Mouse (Mus musculus): Measurements from ENCODE around the gene Pglyrp2. TPM values are rescaled to one million over a fixed set of nuclear protein-coding genes. Genes with fewer than 3 reads are reported as not detected.

Pglyrp2 gene
- 202 and 206 TPM in 2 replicates for polyA plus RNA-seq (2012; rRNA removed)

GRCm38 (mm10) chr17:32424034-32424433 lies at the start of gene Pglyrp2:
TSS of gene Pglyrp2 (minus strand) at chr17:32424167.
- Histone ChIP-seq H3K36me3 (ENCODE audit: control insufficient read depth, insufficient read depth, low read length) (peaks cover 8% of the 10 kb centered on the region; the same call in 1 of the 2 replicates), H3K27ac (ENCODE audit: control insufficient read depth, insufficient read depth, low read length) (peak within 1 kb of the TSS; percentile 81), H3K27me3 (ENCODE audit: control insufficient read depth, insufficient read depth, low read length) (no peaks in the 10 kb centered on the region), H3K4me1 (replicated peaks; ENCODE audit: control insufficient read depth, insufficient read depth, low read length) (peaks cover 22% of the 10 kb centered on the region), H3K4me3 (ENCODE audit: control insufficient read depth, insufficient read depth, low read length) (peak within 1 kb of the TSS; percentile 33)
- TF ChIP-seq POLR2A (IDR thresholded peaks at IDR 0.05; ENCODE audit: control insufficient read depth, extremely low read depth, insufficient read depth, low read length, poor library complexity): peak; percentile 30; the same call in 1 of the 2 replicates
- TF ChIP-seq CTCF (IDR thresholded peaks at IDR 0.05; ENCODE audit: borderline replicate concordance, control insufficient read depth, extremely low read depth, insufficient read depth, low read length, poor library complexity): no peak
- 1% methylated on average over 2 of the region's 2 CpGs for WGBS
- peak; percentile 87 for DNase-seq

GRCm38 (mm10) chr17:32472176-32472575 lies 48.2 kb upstream of the Pglyrp2 start:
- Histone ChIP-seq H3K27ac (ENCODE audit: control insufficient read depth, insufficient read depth, low read length) (no peak overlapping the region), H3K4me3 (ENCODE audit: control insufficient read depth, insufficient read depth, low read length) (no peak overlapping the region), H3K4me1 (replicated peaks; ENCODE audit: control insufficient read depth, insufficient read depth, low read length) (no peaks in the 10 kb centered on the region; the same call in 1 of the 2 replicates), H3K27me3 (ENCODE audit: control insufficient read depth, insufficient read depth, low read length) (no peaks in the 10 kb centered on the region), H3K36me3 (ENCODE audit: control insufficient read depth, insufficient read depth, low read length) (no peaks in the 10 kb centered on the region)
- WGBS: 70% methylated on average over 7 of the region's 7 CpGs
- TF ChIP-seq CTCF (IDR thresholded peaks at IDR 0.05; ENCODE audit: borderline replicate concordance, control insufficient read depth, extremely low read depth, insufficient read depth, low read length, poor library complexity) (no peak), POLR2A (IDR thresholded peaks at IDR 0.05; ENCODE audit: control insufficient read depth, extremely low read depth, insufficient read depth, low read length, poor library complexity) (no peak)
- DNase-seq: no peak

- TF ChIP-seq POLR2A (IDR thresholded peaks at IDR 0.05; ENCODE audit: control insufficient read depth, extremely low read depth, insufficient read depth, low read length, poor library complexity) (no peak), CTCF (IDR thresholded peaks at IDR 0.05; ENCODE audit: borderline replicate concordance, control insufficient read depth, extremely low read depth, insufficient read depth, low read length, poor library complexity) (no peak)
- no peaks in the 10 kb centered on the region; the same call in 1 of the 2 replicates for H3K4me1 ChIP-seq (replicated peaks; ENCODE audit: control insufficient read depth, insufficient read depth, low read length)
- H3K27me3 ChIP-seq (ENCODE audit: control insufficient read depth, insufficient read depth, low read length): no peaks in the 10 kb centered on the region
- H3K36me3 ChIP-seq (ENCODE audit: control insufficient read depth, insufficient read depth, low read length): no peaks in the 10 kb centered on the region
- no peak overlapping the region for H3K4me3 ChIP-seq (ENCODE audit: control insufficient read depth, insufficient read depth, low read length)
- H3K27ac ChIP-seq (ENCODE audit: control insufficient read depth, insufficient read depth, low read length): no peak overlapping the region
- no peak for DNase-seq
- WGBS: 90% methylated on average over 4 of the region's 4 CpGs
Observed at GRCm38 (mm10) chr17:32470795-32471194, 46.8 kb upstream of the Pglyrp2 start.

- Histone ChIP-seq H3K27me3 (ENCODE audit: control insufficient read depth, insufficient read depth, low read length) (no peaks in the 10 kb centered on the region), H3K27ac (ENCODE audit: control insufficient read depth, insufficient read depth, low read length) (no peak overlapping the region), H3K4me3 (ENCODE audit: control insufficient read depth, insufficient read depth, low read length) (no peak overlapping the region), H3K4me1 (replicated peaks; ENCODE audit: control insufficient read depth, insufficient read depth, low read length) (no peaks in the 10 kb centered on the region), H3K36me3 (ENCODE audit: control insufficient read depth, insufficient read depth, low read length) (no peaks in the 10 kb centered on the region)
- WGBS: 83% methylated on average over 7 of the region's 7 CpGs
- no peak for DNase-seq
- TF ChIP-seq POLR2A (IDR thresholded peaks at IDR 0.05; ENCODE audit: control insufficient read depth, extremely low read depth, insufficient read depth, low read length, poor library complexity) (no peak), CTCF (IDR thresholded peaks at IDR 0.05; ENCODE audit: borderline replicate concordance, control insufficient read depth, extremely low read depth, insufficient read depth, low read length, poor library complexity) (no peak)
Observed at GRCm38 (mm10) chr17:32468494-32468893, 44.5 kb upstream of the Pglyrp2 start.

GRCm38 (mm10) chr17:32454997-32455396 lies 31.0 kb upstream of the Pglyrp2 start:
- WGBS: 43% methylated on average over 2 of the region's 2 CpGs
- no peak for TF ChIP-seq CTCF (IDR thresholded peaks at IDR 0.05; ENCODE audit: borderline replicate concordance, control insufficient read depth, extremely low read depth, insufficient read depth, low read length, poor library complexity)
- no peak for TF ChIP-seq POLR2A (IDR thresholded peaks at IDR 0.05; ENCODE audit: control insufficient read depth, extremely low read depth, insufficient read depth, low read length, poor library complexity)
- Histone ChIP-seq H3K4me3 (ENCODE audit: control insufficient read depth, insufficient read depth, low read length) (no peak overlapping the region), H3K27me3 (ENCODE audit: control insufficient read depth, insufficient read depth, low read length) (no peaks in the 10 kb centered on the region; the same call in 1 of the 2 replicates), H3K4me1 (replicated peaks; ENCODE audit: control insufficient read depth, insufficient read depth, low read length) (peaks cover 6% of the 10 kb centered on the region; the same call in 1 of the 2 replicates), H3K27ac (ENCODE audit: control insufficient read depth, insufficient read depth, low read length) (no peak overlapping the region), H3K36me3 (ENCODE audit: control insufficient read depth, insufficient read depth, low read length) (no peaks in the 10 kb centered on the region)
- no peak for DNase-seq

GRCm38 (mm10) chr17:32454188-32454587 lies 30.2 kb upstream of the Pglyrp2 start:
- Histone ChIP-seq H3K4me1 (replicated peaks; ENCODE audit: control insufficient read depth, insufficient read depth, low read length) (peaks cover 6% of the 10 kb centered on the region; the same call in 1 of the 2 replicates), H3K27me3 (ENCODE audit: control insufficient read depth, insufficient read depth, low read length) (no peaks in the 10 kb centered on the region; the same call in 1 of the 2 replicates), H3K27ac (ENCODE audit: control insufficient read depth, insufficient read depth, low read length) (no peak overlapping the region), H3K36me3 (ENCODE audit: control insufficient read depth, insufficient read depth, low read length) (no peaks in the 10 kb centered on the region), H3K4me3 (ENCODE audit: control insufficient read depth, insufficient read depth, low read length) (no peak overlapping the region)
- no peak for DNase-seq
- TF ChIP-seq CTCF (IDR thresholded peaks at IDR 0.05; ENCODE audit: borderline replicate concordance, control insufficient read depth, extremely low read depth, insufficient read depth, low read length, poor library complexity): no peak
- 89% methylated on average over 4 of the region's 4 CpGs for WGBS

GRCm38 (mm10) chr17:32452482-32452881 lies 28.5 kb upstream of the Pglyrp2 start, which contains the start of gene Cyp4f39:
TSS of gene Cyp4f39 (plus strand) at chr17:32452723.
- Histone ChIP-seq H3K36me3 (ENCODE audit: control insufficient read depth, insufficient read depth, low read length) (no peaks in the 10 kb centered on the region), H3K27ac (ENCODE audit: control insufficient read depth, insufficient read depth, low read length) (no peak within 1 kb of the TSS), H3K4me3 (ENCODE audit: control insufficient read depth, insufficient read depth, low read length) (no peak within 1 kb of the TSS), H3K4me1 (replicated peaks; ENCODE audit: control insufficient read depth, insufficient read depth, low read length) (peaks cover 6% of the 10 kb centered on the region; the same call in 1 of the 2 replicates), H3K27me3 (ENCODE audit: control insufficient read depth, insufficient read depth, low read length) (no peaks in the 10 kb centered on the region; the same call in 1 of the 2 replicates)
- 13% methylated on average over 19 of the region's 19 CpGs for WGBS
- peak; percentile 43 for DNase-seq
- TF ChIP-seq POLR2A (IDR thresholded peaks at IDR 0.05; ENCODE audit: control insufficient read depth, extremely low read depth, insufficient read depth, low read length, poor library complexity) (no peak), CTCF (IDR thresholded peaks at IDR 0.05; ENCODE audit: borderline replicate concordance, control insufficient read depth, extremely low read depth, insufficient read depth, low read length, poor library complexity) (no peak)

All from thymus, adult 2 months (tissue).